In the genomic region with DNA sequence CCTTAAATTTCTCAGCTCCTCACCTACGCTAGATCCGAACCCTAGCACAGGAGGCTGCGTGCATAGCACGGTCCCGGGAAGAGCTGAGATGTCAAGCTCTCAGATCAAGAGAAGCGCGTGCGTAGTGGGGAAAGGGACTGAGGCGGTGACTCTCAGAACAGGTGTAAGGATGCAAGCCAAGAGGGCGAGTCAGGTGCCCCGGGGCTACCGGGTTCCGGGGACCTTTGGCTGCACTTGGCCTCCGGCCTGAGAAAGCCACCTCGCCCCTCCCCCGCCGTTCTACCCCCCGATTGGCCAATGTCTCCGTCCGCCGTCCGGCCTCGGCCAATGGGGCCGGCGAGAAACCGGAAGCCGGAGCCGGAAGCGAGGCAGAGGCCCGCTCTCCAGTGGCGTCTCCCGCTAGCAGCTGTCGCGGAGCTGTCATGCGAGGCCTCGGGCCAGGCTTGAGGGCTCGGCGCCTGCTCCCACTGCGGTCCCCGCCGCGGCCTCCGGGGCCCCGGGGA, we compare ENCODE assay signal across 8 mouse cellular contexts. TPM values are rescaled to one million over a fixed set of nuclear protein-coding genes. Genes with fewer than 3 reads are reported as not detected.
A peak's percentile ranks its signal among the peaks of the same experiment; 100 is the strongest.
DNase-seq lines count a peak whose midpoint lies in the region; ATAC-seq and TF ChIP-seq lines count a peak whose summit lies in the region.

A gene (plus strand): TSS at position 355 of the 503 bp plus-strand sequence.

- H3ac ChIP-seq in myocyte (ENCODE audit: control insufficient read depth, insufficient read length) = peak within 1 kb of the TSS; percentile 94

- peaks cover 11% of the 10 kb centered on the region; the same call in 1 of the 2 replicates for H3K36me3 ChIP-seq in heart, embryonic 10.5 days
- H3K36me3 ChIP-seq in kidney, embryonic 16.5 days (ENCODE audit: insufficient read depth, low read length) = no peaks in the 10 kb centered on the region
- no peaks in the 10 kb centered on the region for H3K36me3 ChIP-seq in liver, adult 2 months (ENCODE audit: control insufficient read depth, insufficient read depth, low read length)
- H3K36me3 ChIP-seq in myocyte (ENCODE audit: control insufficient read depth, insufficient read depth) = no peaks in the 10 kb centered on the region
- H3K36me3 ChIP-seq in splenic B cell, adult 2 months (ENCODE audit: control insufficient read depth, insufficient read depth, low read length, poor library complexity, severe bottlenecking) = no peaks in the 10 kb centered on the region

- no peaks in the 10 kb centered on the region for H3K27me3 ChIP-seq in heart, embryonic 10.5 days (ENCODE audit: insufficient read depth, poor library complexity, severe bottlenecking)
- 0 out of 2 replicates have a peak, but pooled peaks cover 2% of the 10 kb centered on the region for H3K27me3 ChIP-seq in kidney, embryonic 16.5 days (ENCODE audit: insufficient read depth, low read length)
- no peaks in the 10 kb centered on the region for H3K27me3 ChIP-seq in liver, adult 2 months (ENCODE audit: control insufficient read depth, insufficient read depth, low read length)
- no peaks in the 10 kb centered on the region for H3K27me3 ChIP-seq in myocyte (ENCODE audit: control insufficient read depth, insufficient read depth, insufficient read length)
- H3K27me3 ChIP-seq in splenic B cell, adult 2 months (ENCODE audit: control insufficient read depth, insufficient read depth, low read length, poor library complexity, severe bottlenecking) = no peaks in the 10 kb centered on the region

- TF ChIP-seq POLR2A in liver, adult 2 months (IDR thresholded peaks at IDR 0.05; ENCODE audit: extremely low read depth, insufficient read depth, low read length) = peak; percentile 93
- peak; percentile 82 for TF ChIP-seq POLR2A in myocyte (IDR thresholded peaks at IDR 0.05; ENCODE audit: insufficient read length, low read depth)

- peaks cover 28% of the 10 kb centered on the region for H3K4me1 ChIP-seq in heart, embryonic 10.5 days
- H3K4me1 ChIP-seq in kidney, embryonic 16.5 days (ENCODE audit: insufficient read depth, low read length) = peaks cover 12% of the 10 kb centered on the region
- H3K4me1 ChIP-seq in liver, adult 2 months (ENCODE audit: control insufficient read depth, insufficient read depth, low read length) = peaks cover 31% of the 10 kb centered on the region

- peak within 1 kb of the TSS; percentile 99 for H3K4me2 ChIP-seq in kidney, embryonic 16.5 days (replicated peaks; ENCODE audit: low read depth, low read length)
- H3K4me2 ChIP-seq in myocyte (ENCODE audit: low read depth) = peak within 1 kb of the TSS; percentile 95

- peak within 1 kb of the TSS; percentile 92 for H3K9ac ChIP-seq in kidney, embryonic 16.5 days (replicated peaks; ENCODE audit: low read length)
- peak within 1 kb of the TSS; percentile 97 for H3K9ac ChIP-seq in liver, adult 2 months (ENCODE audit: low read depth, low read length)

- ATAC-seq in erythroblast, adult 5-6 weeks (replicated peaks; ENCODE audit: low FRiP score, poor library complexity, severe bottlenecking) = peak; percentile 92
- peak; percentile 96 for ATAC-seq in kidney, embryonic 16.5 days (ENCODE audit: low FRiP score, low TSS enrichment)

- peak within 1 kb of the TSS; percentile 91 for H3K27ac ChIP-seq in heart, embryonic 10.5 days
- H3K27ac ChIP-seq in kidney, embryonic 16.5 days (ENCODE audit: low read length) = peak within 1 kb of the TSS; percentile 70
- peak within 1 kb of the TSS; percentile 97 for H3K27ac ChIP-seq in liver, adult 2 months (replicated peaks; ENCODE audit: insufficient read depth, low read depth, low read length)

- H3K9me3 ChIP-seq in heart, embryonic 10.5 days = no peaks in the 10 kb centered on the region
- no peaks in the 10 kb centered on the region for H3K9me3 ChIP-seq in kidney, embryonic 16.5 days (ENCODE audit: low read length)

- no peak for TF ChIP-seq CTCF in liver, adult 2 months (IDR thresholded peaks at IDR 0.05; ENCODE audit: low read depth, low read length)

- peaks cover 23% of the 10 kb centered on the region for H3K79me2 ChIP-seq in liver, adult 2 months (ENCODE audit: control insufficient read depth, insufficient read depth, low read length)
- no peaks in the 10 kb centered on the region for H3K79me2 ChIP-seq in myocyte (ENCODE audit: control insufficient read depth, insufficient read depth)

- 3% methylated on average over 42 of the region's 44 CpGs for WGBS in heart, embryonic 10.5 days
- 2% methylated on average over 42 of the region's 44 CpGs for WGBS in kidney, embryonic 16.5 days
- under 1% methylated on average over 44 of the region's 44 CpGs for WGBS in liver, adult 2 months

- peak within 1 kb of the TSS; percentile 85 for H3K4me3 ChIP-seq in heart, embryonic 10.5 days
- H3K4me3 ChIP-seq in kidney, embryonic 16.5 days (ENCODE audit: low read length) = peak within 1 kb of the TSS; percentile 83
- H3K4me3 ChIP-seq in liver, adult 2 months (ENCODE audit: insufficient read depth, low read depth, low read length) = peak within 1 kb of the TSS; percentile 95
- H3K4me3 ChIP-seq in myocyte = peak within 1 kb of the TSS; percentile 26

- DNase-seq in B cell, adult 2 months = peak; percentile 89 to 90
- DNase-seq in brain, adult 2 months (ENCODE audit: low read depth, low spot score) = peak; percentile 97
- DNase-seq in heart, embryonic 10.5 days (ENCODE audit: low spot score) = peak; percentile 96
- DNase-seq in liver, adult 2 months (ENCODE audit: extremely low read depth, low read depth, low spot score) = peak; percentile 81
- DNase-seq in splenic B cell, adult 2 months (ENCODE audit: low read depth, low spot score) = peak; percentile 92

TF ChIP-seq in myocyte, 11 proteins besides CTCF, POLR2A, EP300 and RAD21:
- no peak for TF ChIP-seq E2F4 (IDR thresholded peaks at IDR 0.05; ENCODE audit: insufficient read depth)
- TF ChIP-seq TCF3 (IDR thresholded peaks at IDR 0.05; ENCODE audit: insufficient read length, low read depth) = peak; percentile 42
- no peak for TF ChIP-seq TCF12 (IDR thresholded peaks at IDR 0.05; ENCODE audit: insufficient read depth, poor library complexity, severe bottlenecking)
- no peak for TF ChIP-seq REST (IDR thresholded peaks at IDR 0.05; ENCODE audit: insufficient read depth, insufficient read length)
- TF ChIP-seq MYOD1 (IDR thresholded peaks at IDR 0.05; ENCODE audit: control insufficient read depth in 1 of 3, insufficient read length in 2 of 3, low read depth in 2 of 3) = peak; percentile 45 to 96 (median 89)
- no peak for TF ChIP-seq CEBPB (IDR thresholded peaks at IDR 0.05; ENCODE audit: insufficient read depth, poor library complexity, severe bottlenecking)
- TF ChIP-seq SRF (IDR thresholded peaks at IDR 0.05; ENCODE audit: control insufficient read depth, insufficient read length, low read depth) = no peak
- TF ChIP-seq POLR2AphosphoS2 (IDR thresholded peaks at IDR 0.05; ENCODE audit: insufficient read length, low read depth) = peak; percentile 83
- peak; percentile 50 to 97 (median 93) for TF ChIP-seq MYOG (IDR thresholded peaks at IDR 0.05; ENCODE audit: control insufficient read depth in 1 of 3, insufficient read depth in 1 of 3, insufficient read length in 2 of 3, low read depth in 2 of 3)
- TF ChIP-seq USF1 (IDR thresholded peaks at IDR 0.05; ENCODE audit: low read depth) = peak; percentile 7
- TF ChIP-seq MAX (IDR thresholded peaks at IDR 0.05; ENCODE audit: low read depth) = no peak

RNA-seq across cellular contexts. Expression of the gene that starts here (rescaled TPM):
- 2.7 TPM in 1 of 2 replicates, not detected in the other for total RNA-seq in erythroblast, adult 5-6 weeks (2015; ENCODE audit: low replicate concordance)
- total RNA-seq in erythroblast, adult 5-6 weeks (2017; ENCODE audit: low replicate concordance) = 1.3 and 1.8 TPM in 2 replicates
- 15.2 and 17.7 TPM in 2 replicates for polyA plus RNA-seq in heart, embryonic 10.5 days (2016; fragmentation: Nextera tagmentation; extraction: Ambion mirVana)
- polyA plus RNA-seq in kidney, embryonic 16.5 days (2015; fragmentation: Nextera tagmentation; extraction: Ambion mirVana) = 13.6 and 14.1 TPM in 2 replicates
- total RNA-seq in liver, adult 2 months (2014; rRNA removed) = 57.3 and 68.1 TPM in 2 replicates
- polyA plus RNA-seq in liver, adult 2 months (2012; rRNA removed) = 112 and 115 TPM in 2 replicates
- polyA plus RNA-seq in myocyte (2012; fragmentation: generic; extraction: Trizol) = 23.1 TPM

Comparison
In these comparisons a context has a peak if more than half of its experiments do, and no peak if none do; other contexts are left out.
1. Peak in every context shown above with its lines: DNase-seq, ATAC-seq, H3K4me3 ChIP-seq and H3K27ac ChIP-seq.
2. RNA of the gene that starts here (total RNA-seq): 57.3 to 68.1 TPM in liver, adult 2 months; 1.3 to 2.7 TPM in erythroblast, adult 5-6 weeks; every median in the first group is over 10 times any median in the second.
3. H3K4me3 ChIP-seq: peak in every context shown above with its lines; median percentile 95 in liver, adult 2 months; 85 in heart, embryonic 10.5 days; 83 in kidney, embryonic 16.5 days; 26 in myocyte.